Mouse (Mus musculus) embryonic facial prominence, embryonic 14.5 days (tissue): ENCODE results near the gene Ptprt. TPM values are rescaled to one million over a fixed set of nuclear protein-coding genes. Genes with fewer than 3 reads are reported as not detected.

Experiments used
- ATAC-seq: fragments of 200-750 bp; cut with Nextera tagmentation; 2 replicates; pipeline ENCODE4 v1.8.0; 2017; ENCODE audit warnings: low read depth, moderate number of reproducible peaks, moderate TSS enrichment
- DNase-seq: peaks from one replicate; pipeline ENCODE4 v3.0.0-alpha.2; 2015; ENCODE audit warnings: low spot score
- H3K27ac ChIP-seq: fragments of 300-500 bp; sonication (generic); replicated peaks from 2 replicates; pipeline ENCODE4 v1.5.1; 2014; ENCODE audit warnings: low read depth, mild to moderate bottlenecking, low read length, moderate library complexity
- H3K27me3 ChIP-seq: fragments of 300-500 bp; sonication (generic); replicated peaks from 2 replicates; pipeline ENCODE4 v1.6.1; 2014; ENCODE audit warnings: low read length; ENCODE audit not compliant: control insufficient read depth, insufficient read depth
- H3K36me3 ChIP-seq: fragments of 300-500 bp; sonication (generic); 2 replicates; pipeline ENCODE4 v1.6.1; 2014; ENCODE audit warnings: low read length, mixed read lengths; ENCODE audit not compliant: control insufficient read depth, insufficient read depth
- H3K4me1 ChIP-seq: fragments of 300-500 bp; sonication (generic); 2 replicates; pipeline ENCODE4 v1.6.1; 2014; ENCODE audit warnings: antibody characterized with exemption, low read length; ENCODE audit not compliant: control insufficient read depth, insufficient read depth
- H3K4me2 ChIP-seq: fragments of 300-500 bp; sonication (generic); 2 replicates; pipeline ENCODE4 v1.6.1; 2014; ENCODE audit warnings: low read depth, mild to moderate bottlenecking, low read length, moderate library complexity, mixed read lengths
- H3K4me3 ChIP-seq: fragments of 300-500 bp; sonication (generic); 2 replicates; pipeline ENCODE4 v1.5.1; 2014; ENCODE audit warnings: low read depth, mild to moderate bottlenecking, low read length
- H3K9ac ChIP-seq: fragments of 300-500 bp; sonication (generic); 2 replicates; pipeline ENCODE4 v1.6.1; 2014; ENCODE audit warnings: low read depth, mild to moderate bottlenecking, low read length, moderate library complexity, mixed read lengths
- H3K9me3 ChIP-seq: fragments of 300-500 bp; sonication (generic); 2 replicates; pipeline ENCODE4 v1.6.1; 2016; ENCODE audit warnings: low read length; ENCODE audit not compliant: control insufficient read depth
- WGBS: fragments of 180-500 bp; shearing (Covaris S2); extraction: QIAGEN DNeasy Blood & Tissue Kit; methylation state at CpG from one replicate; pipeline ENCODE4 v1.1.7; 2014; 5-methylcytosine and 5-hydroxymethylcytosine counted together
- polyA plus RNA-seq: library from polyadenylated mRNA; unstranded; fragments of >200 nt; fragmentation: Nextera tagmentation; extraction: Ambion mirVana; gene quantifications from 2 replicates; pipeline ENCODE4 v1.2.1, GENCODE M21; 2014

Ptprt gene
- polyA plus RNA-seq, 1 experiment from 2014 or later, result 3.0 TPM

DNA sequence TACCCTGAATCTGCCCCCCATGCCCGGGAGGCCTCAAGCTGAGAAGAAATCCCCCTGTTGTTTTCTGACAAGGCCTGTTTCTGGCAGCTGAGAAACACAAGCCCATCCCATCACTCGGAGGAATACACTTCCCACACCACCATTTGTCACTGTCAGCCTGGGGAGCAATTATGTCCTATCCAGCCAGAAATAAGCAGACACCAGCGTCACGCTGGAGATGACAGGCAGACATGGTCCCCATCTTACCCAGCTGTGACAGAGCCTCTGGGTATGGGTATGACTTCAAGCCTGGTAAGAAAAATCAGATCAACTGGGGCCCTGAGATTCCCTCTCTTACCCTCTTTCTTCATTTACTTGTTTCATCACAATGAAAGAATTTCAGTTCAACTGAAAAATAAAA is 625.3 kb downstream of the Ptprt start:
- no peak overlapping the region for H3K4me3 ChIP-seq
- H3K4me2 ChIP-seq, result no peak overlapping the region
- DNase-seq (no peak), ATAC-seq (no peak)
- 47% methylated on average over 4 of the region's 4 CpGs for WGBS
- no peak overlapping the region for H3K9ac ChIP-seq
- H3K27me3 ChIP-seq, result no peaks in the 10 kb centered on the region
- no peaks in the 10 kb centered on the region for H3K36me3 ChIP-seq
- H3K27ac ChIP-seq, result no peak overlapping the region
- H3K9me3 ChIP-seq, result no peaks in the 10 kb centered on the region
- H3K4me1 ChIP-seq, result no peaks in the 10 kb centered on the region

DNA sequence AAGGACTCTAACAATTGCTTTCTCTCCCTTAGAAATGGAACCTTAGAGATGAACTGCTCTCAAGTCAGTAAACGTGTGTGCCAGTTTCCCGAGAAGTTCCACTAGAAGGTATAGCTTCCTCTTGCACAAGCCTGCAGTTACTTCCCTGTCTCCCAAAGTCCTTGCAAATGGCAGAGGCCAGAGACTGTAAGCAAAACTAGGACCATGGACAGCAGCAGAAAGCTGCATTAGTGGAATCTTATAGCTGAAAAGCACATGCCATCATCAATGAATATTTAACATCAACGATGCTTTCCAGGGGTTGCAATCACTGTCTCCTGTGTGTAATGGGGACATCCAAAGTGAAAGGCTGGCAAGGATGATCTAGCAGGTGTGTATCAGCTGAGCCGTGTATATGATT is 629.3 kb downstream of the Ptprt start:
- no peak overlapping the region for H3K4me3 ChIP-seq
- no peaks in the 10 kb centered on the region for H3K4me1 ChIP-seq
- H3K4me2 ChIP-seq, result no peak overlapping the region
- H3K36me3 ChIP-seq, result no peaks in the 10 kb centered on the region
- 70% methylated on average over 4 of the region's 4 CpGs for WGBS
- no peaks in the 10 kb centered on the region for H3K27me3 ChIP-seq
- no peak overlapping the region for H3K9ac ChIP-seq
- DNase-seq, result peak; percentile 77
- ATAC-seq, result no peak
- H3K27ac ChIP-seq, result no peak overlapping the region
- no peaks in the 10 kb centered on the region for H3K9me3 ChIP-seq

DNA sequence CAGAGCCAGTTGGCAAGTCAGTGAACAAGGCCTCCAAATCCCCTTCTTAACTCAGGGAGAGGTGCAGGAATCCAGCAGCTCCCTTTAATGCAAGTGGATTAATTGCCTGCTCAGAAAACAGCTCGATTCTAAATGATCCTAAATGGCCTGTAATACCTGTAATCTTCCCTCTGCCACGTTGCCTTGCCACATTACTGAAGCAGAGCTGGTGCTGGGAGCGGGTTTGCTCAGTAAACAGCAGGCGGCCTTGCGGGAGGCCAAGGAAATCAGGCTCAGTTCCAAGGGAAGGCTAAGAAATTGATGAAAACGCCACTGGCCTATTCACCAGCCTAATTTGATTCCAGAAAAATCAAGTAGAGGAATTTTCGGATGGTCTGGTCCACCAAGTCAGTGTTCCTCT is 659.9 kb downstream of the Ptprt start:
- Histone ChIP-seq H3K27me3 (no peaks in the 10 kb centered on the region), H3K9ac (no peak overlapping the region), H3K27ac (no peak overlapping the region), H3K36me3 (no peaks in the 10 kb centered on the region), H3K4me3 (no peak overlapping the region), H3K4me1 (no peaks in the 10 kb centered on the region), H3K4me2 (no peak overlapping the region), H3K9me3 (no peaks in the 10 kb centered on the region)
- 53% methylated on average over 7 of the region's 7 CpGs for WGBS
- no peak for ATAC-seq
- peak; percentile 2 for DNase-seq

DNA sequence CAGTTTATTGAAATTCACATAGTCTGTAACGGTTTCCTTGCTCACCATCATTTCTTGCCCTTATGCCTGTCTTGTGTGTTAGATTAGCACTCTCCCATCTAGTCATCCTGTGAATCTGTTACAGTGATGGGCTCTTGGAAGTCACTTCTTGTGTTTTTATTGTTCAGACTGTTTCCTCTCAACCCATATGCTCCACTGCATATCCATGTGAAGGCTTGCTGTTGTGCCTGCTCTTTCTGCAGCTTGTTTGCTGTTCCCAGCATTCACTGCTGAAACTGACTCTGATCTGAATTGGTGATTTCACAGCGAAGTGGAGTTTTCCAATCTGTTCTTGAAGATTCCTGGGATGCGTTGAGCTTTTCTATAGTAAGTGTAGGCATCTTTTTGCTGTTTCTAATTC is 678.6 kb downstream of the Ptprt start:
- no peak overlapping the region for H3K9ac ChIP-seq
- no peak for ATAC-seq
- no peaks in the 10 kb centered on the region for H3K9me3 ChIP-seq
- no peaks in the 10 kb centered on the region for H3K36me3 ChIP-seq
- no peak for DNase-seq
- no peak overlapping the region for H3K4me2 ChIP-seq
- no peaks in the 10 kb centered on the region for H3K27me3 ChIP-seq
- H3K4me3 ChIP-seq, result no peak overlapping the region
- no peaks in the 10 kb centered on the region for H3K4me1 ChIP-seq
- WGBS, result 78% methylated on average over 3 of the region's 3 CpGs
- H3K27ac ChIP-seq, result no peak overlapping the region

DNA sequence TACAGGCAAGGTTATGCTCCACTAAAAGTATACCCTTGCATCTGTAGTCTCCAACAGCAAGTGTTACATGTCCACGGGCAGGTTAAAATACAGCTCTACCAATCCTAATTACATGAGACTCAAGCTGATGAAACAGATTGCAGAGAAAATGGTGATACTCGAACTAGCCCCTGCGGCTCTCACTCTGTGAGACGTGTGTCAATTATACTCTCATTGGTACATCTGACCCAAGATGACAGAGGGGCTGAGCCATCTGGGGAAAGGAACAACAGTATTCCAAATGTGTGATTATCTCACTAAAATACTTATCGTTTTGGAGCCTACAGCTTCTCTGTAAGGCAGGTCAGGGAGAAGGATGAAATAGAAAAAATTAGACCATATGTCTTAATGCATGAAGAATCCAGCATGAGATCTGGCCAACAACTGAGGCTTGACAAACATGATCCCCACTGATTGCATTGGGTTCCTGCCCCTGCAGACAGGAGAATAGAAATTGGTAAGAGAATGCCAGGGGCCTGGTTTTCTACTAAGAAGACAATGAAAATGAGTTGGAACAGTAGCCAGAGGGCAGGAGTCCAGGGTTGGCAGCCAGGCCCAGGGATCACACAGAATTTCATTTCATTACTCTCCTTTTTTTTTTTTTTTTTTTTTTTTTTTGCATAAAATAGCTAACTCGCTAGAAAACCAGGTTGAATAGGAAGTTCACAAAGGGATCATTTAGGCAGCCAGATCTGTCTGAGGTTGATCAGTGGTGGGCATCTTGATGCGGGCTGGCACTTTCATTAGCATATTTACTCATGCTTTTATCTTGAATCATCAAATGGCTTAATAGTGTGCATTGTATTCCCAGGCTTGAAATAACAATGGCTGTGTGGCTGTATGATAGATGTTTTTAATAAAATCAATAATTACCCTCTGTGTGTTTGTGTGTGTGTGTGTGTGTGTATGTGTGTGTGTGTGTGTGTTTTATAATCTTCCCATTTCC is 699.5 kb downstream of the Ptprt start:
- no peaks in the 10 kb centered on the region for H3K27me3 ChIP-seq
- no peaks in the 10 kb centered on the region for H3K36me3 ChIP-seq
- H3K9ac ChIP-seq, result no peak overlapping the region
- ATAC-seq (no peak), DNase-seq (no peak)
- no peaks in the 10 kb centered on the region for H3K4me1 ChIP-seq
- H3K27ac ChIP-seq, result no peak overlapping the region
- H3K9me3 ChIP-seq, result no peaks in the 10 kb centered on the region
- WGBS, result 80% methylated on average over 7 of the region's 7 CpGs
- H3K4me2 ChIP-seq, result no peak overlapping the region
- H3K4me3 ChIP-seq, result no peak overlapping the region

DNA sequence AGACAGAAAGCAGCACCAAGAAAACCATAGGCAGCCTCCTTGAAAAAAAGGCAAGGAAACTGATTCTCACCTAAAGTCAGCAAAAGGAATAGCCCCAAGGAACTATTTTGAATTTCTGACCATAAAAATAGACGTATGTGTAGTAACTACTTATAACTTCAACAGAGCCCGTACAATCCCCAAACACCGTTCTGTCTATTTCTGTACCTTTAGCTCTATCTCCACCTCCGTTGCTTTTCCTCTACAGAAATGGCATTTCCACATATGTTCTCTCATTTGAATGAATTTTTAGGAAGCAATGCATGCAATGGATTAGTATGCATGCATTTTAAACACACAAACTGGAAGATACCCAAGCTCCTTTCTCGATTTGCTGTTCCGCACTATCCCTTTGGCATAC is 715.5 kb downstream of the Ptprt start:
- H3K36me3 ChIP-seq, result no peaks in the 10 kb centered on the region
- no peak overlapping the region for H3K9ac ChIP-seq
- H3K4me3 ChIP-seq, result no peak overlapping the region
- H3K4me2 ChIP-seq, result no peak overlapping the region
- 93% methylated on average over 6 of the region's 6 CpGs for WGBS
- no peak overlapping the region for H3K27ac ChIP-seq
- H3K27me3 ChIP-seq, result no peaks in the 10 kb centered on the region
- no peak for ATAC-seq
- no peak for DNase-seq
- H3K9me3 ChIP-seq, result no peaks in the 10 kb centered on the region
- no peaks in the 10 kb centered on the region for H3K4me1 ChIP-seq

DNA sequence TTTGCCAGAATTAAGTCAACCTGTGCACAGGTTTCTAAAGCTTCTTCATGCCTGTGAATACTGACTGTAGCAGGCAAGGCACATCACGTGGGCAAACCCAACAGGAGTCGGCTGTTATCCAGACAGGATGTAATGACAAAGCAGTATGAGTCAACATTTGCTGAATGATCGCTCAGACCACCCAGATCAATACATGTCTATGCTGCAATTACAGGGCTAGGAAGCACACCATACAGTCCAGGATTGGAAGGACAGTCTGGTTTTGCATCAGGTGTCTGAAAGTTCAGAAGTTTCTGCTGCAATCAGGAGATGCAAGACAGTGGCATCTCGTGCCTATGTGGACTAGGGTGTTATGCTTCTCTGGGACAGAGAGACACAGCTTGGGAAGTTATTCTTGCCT is 716.3 kb downstream of the Ptprt start:
- 77% methylated on average over 4 of the region's 4 CpGs for WGBS
- Histone ChIP-seq H3K27ac (no peak overlapping the region), H3K27me3 (no peaks in the 10 kb centered on the region), H3K9me3 (no peaks in the 10 kb centered on the region), H3K36me3 (no peaks in the 10 kb centered on the region), H3K4me1 (no peaks in the 10 kb centered on the region), H3K4me2 (no peak overlapping the region), H3K4me3 (no peak overlapping the region), H3K9ac (no peak overlapping the region)
- no peak for ATAC-seq
- no peak for DNase-seq

DNA sequence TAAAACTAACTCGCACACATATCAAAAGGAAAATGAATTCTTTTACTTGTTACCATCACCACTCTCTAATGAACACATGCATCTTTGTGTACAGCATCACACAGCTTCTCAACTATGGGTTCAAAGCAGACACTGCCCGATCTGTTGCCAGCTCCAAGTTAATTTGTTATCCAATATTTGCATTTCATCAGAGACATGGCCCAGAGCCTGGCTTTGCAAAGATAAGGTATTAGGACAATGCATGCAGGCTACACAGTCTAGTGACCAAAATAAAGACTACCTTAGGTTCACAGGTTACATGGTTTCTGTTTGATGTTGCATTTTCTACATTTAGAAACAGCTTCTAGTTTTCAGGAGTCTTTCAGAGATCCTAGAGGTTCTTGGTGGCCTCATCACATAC is 719.0 kb downstream of the Ptprt start:
- Histone ChIP-seq H3K36me3 (no peaks in the 10 kb centered on the region), H3K4me1 (no peaks in the 10 kb centered on the region), H3K27me3 (no peaks in the 10 kb centered on the region), H3K9me3 (no peaks in the 10 kb centered on the region), H3K9ac (no peak overlapping the region), H3K4me2 (no peak overlapping the region), H3K4me3 (no peak overlapping the region), H3K27ac (no peak overlapping the region)
- ATAC-seq, result no peak
- no peak for DNase-seq
- 80% methylated on average over 2 of the region's 2 CpGs for WGBS

DNA sequence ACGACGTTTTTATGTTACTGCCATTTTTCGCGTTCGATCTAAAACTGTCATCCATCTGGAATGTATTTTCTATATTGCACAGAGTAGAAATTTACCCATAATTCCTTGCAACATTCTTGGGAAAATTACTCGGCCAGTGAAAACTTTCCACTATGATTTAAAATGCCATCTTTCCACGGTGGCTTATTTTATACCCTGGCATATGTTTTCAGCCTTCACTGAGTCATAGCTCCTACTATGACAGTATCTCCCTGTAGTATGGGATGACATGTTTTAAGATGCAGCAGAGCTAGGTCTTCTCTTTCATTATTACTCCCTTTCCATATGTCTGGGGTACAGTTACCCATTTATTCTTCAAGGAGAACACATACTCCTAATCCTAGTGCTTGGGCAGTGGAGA is 753.7 kb downstream of the Ptprt start:
- H3K4me3 ChIP-seq, result no peak overlapping the region
- no peak overlapping the region for H3K9ac ChIP-seq
- H3K27ac ChIP-seq, result no peak overlapping the region
- no peaks in the 10 kb centered on the region for H3K4me1 ChIP-seq
- no peaks in the 10 kb centered on the region for H3K9me3 ChIP-seq
- H3K36me3 ChIP-seq, result no peaks in the 10 kb centered on the region
- no peaks in the 10 kb centered on the region for H3K27me3 ChIP-seq
- H3K4me2 ChIP-seq, result no peak overlapping the region
- 70% methylated on average over 7 of the region's 7 CpGs for WGBS
- no peak for ATAC-seq
- no peak for DNase-seq
